Mouse (Mus musculus) hindbrain, embryonic 10.5 days (tissue): ENCODE data around the gene Gm4924. TPM values are rescaled to one million over a fixed set of nuclear protein-coding genes. Genes with fewer than 3 reads are reported as not detected.

Experiments
- DNase-seq: peaks from one replicate; pipeline ENCODE4 v3.0.0-alpha.2; 2017; ENCODE audit warnings: low spot score
- H3K27ac ChIP-seq: fragments of 300-500 bp; sonication (generic); 2 replicates; pipeline ENCODE4 v1.5.1; 2016; ENCODE audit warnings: mild to moderate bottlenecking, moderate library complexity
- H3K27me3 ChIP-seq: fragments of 300-500 bp; sonication (generic); 2 replicates; pipeline ENCODE4 v1.6.1; 2016; ENCODE audit warnings: mild to moderate bottlenecking; ENCODE audit not compliant: poor library complexity, insufficient read depth, severe bottlenecking
- H3K36me3 ChIP-seq: fragments of 300-500 bp; sonication (generic); 2 replicates; pipeline ENCODE4 v1.6.1; 2016; ENCODE audit warnings: mild to moderate bottlenecking, moderate library complexity
- H3K4me1 ChIP-seq: fragments of 300-500 bp; sonication (generic); replicated peaks from 2 replicates; pipeline ENCODE4 v1.6.1; 2016; ENCODE audit warnings: mild to moderate bottlenecking
- H3K4me3 ChIP-seq: fragments of 300-500 bp; sonication (generic); 2 replicates; pipeline ENCODE4 v1.5.1; 2016; ENCODE audit warnings: mild to moderate bottlenecking, moderate library complexity
- H3K9me3 ChIP-seq: fragments of 300-500 bp; sonication (generic); 2 replicates; pipeline ENCODE4 v1.6.1; 2016; ENCODE audit warnings: mild to moderate bottlenecking, moderate library complexity
- WGBS: fragments of 180-500 bp; shearing (Covaris S2); methylation state at CpG from one replicate; pipeline ENCODE4 v1.1.7; 2016; 5-methylcytosine and 5-hydroxymethylcytosine counted together
- polyA plus RNA-seq: library from polyadenylated mRNA; unstranded; fragments of >200 nt; fragmentation: Nextera tagmentation; extraction: Ambion mirVana; gene quantifications from 2 replicates; pipeline ENCODE4 v1.2.1, GENCODE M21; 2016

Gm4924 gene
- 7.6 and 9.6 TPM in 2 replicates for polyA plus RNA-seq

- 5% methylated on average over 34 of the region's 34 CpGs for WGBS
- DNase-seq = peak; percentile 89
- Histone ChIP-seq H3K36me3 (peaks cover 32% of the 10 kb centered on the region), H3K4me3 (peak within 1 kb of the TSS; percentile 79), H3K27me3 (no peaks in the 10 kb centered on the region), H3K27ac (peak within 1 kb of the TSS; percentile 97), H3K4me1 (no peaks in the 10 kb centered on the region), H3K9me3 (peaks cover 36% of the 10 kb centered on the region)
Measured at GRCm38 (mm10) chr10:82354083-82355010, at the start of gene Gm4924. TSS of gene Gm4924 (plus strand) at chr10:82354255.

- Histone ChIP-seq H3K4me1 (no peaks in the 10 kb centered on the region), H3K4me3 (no peak within 1 kb of the TSS), H3K27ac (no peak within 1 kb of the TSS), H3K9me3 (peaks cover 19% of the 10 kb centered on the region), H3K36me3 (no peaks in the 10 kb centered on the region), H3K27me3 (no peaks in the 10 kb centered on the region)
- 96% methylated on average over 1 of the region's 1 CpGs for WGBS
- DNase-seq = no peak
Measured at GRCm38 (mm10) chr10:82316482-82316881, 37.6 kb upstream of the Gm4924 start, which contains the start of gene 4932415D10Rik. TSS of gene 4932415D10Rik (minus strand) at chr10:82316582.

GRCm38 (mm10) chr10:82320134-82320533 is 33.9 kb upstream of the Gm4924 start:
- Histone ChIP-seq H3K4me1 (no peaks in the 10 kb centered on the region), H3K36me3 (no peaks in the 10 kb centered on the region), H3K27ac (no peak overlapping the region), H3K9me3 (peaks cover 35% of the 10 kb centered on the region), H3K4me3 (no peak overlapping the region), H3K27me3 (no peaks in the 10 kb centered on the region)
- WGBS = 73% methylated on average over 3 of the region's 3 CpGs
- no peak for DNase-seq

GRCm38 (mm10) chr10:82329826-82330225 is 24.2 kb upstream of the Gm4924 start:
- no peaks in the 10 kb centered on the region for H3K4me1 ChIP-seq
- WGBS = 88% methylated on average over 5 of the region's 5 CpGs
- no peak for DNase-seq

GRCm38 (mm10) chr10:82355401-82355800 is 1.3 kb downstream of the Gm4924 start:
- WGBS = 97% methylated on average over 4 of the region's 4 CpGs
- DNase-seq = no peak
- no peak overlapping the region for H3K27ac ChIP-seq
- no peaks in the 10 kb centered on the region for H3K27me3 ChIP-seq
- H3K36me3 ChIP-seq = peaks cover 36% of the 10 kb centered on the region
- H3K9me3 ChIP-seq = peaks cover 45% of the 10 kb centered on the region
- no peak overlapping the region for H3K4me3 ChIP-seq
- no peaks in the 10 kb centered on the region for H3K4me1 ChIP-seq

More at GRCm38 (mm10) chr10:82329826-82330225, 24.2 kb upstream of the Gm4924 start:
- H3K36me3 ChIP-seq = no peaks in the 10 kb centered on the region
- no peak overlapping the region for H3K27ac ChIP-seq
- H3K9me3 ChIP-seq = peaks cover 16% of the 10 kb centered on the region; the same call in 1 of the 2 replicates
- no peak overlapping the region for H3K4me3 ChIP-seq
- no peaks in the 10 kb centered on the region for H3K27me3 ChIP-seq

DNA sequence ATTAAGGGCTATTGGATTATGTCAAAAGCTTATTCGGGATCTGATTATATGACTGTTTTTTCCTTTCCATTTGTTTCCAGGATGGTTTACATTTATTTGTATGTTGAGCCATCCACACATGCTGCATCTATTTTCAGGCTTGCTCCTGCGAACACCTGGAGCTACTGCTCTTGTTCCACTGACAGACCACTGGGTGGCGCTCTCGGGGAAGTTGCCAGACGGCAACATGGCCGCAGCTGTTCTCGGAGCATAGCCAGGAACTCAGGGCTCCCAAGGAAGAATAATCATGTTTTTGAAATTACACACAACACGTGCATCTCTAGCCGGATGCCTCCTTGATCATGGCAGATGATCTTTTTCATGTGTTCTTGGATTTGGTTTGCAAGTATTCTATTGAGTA is 7.9 kb downstream of the Gm4924 start:
- WGBS = 86% methylated on average over 9 of the region's 9 CpGs
- H3K27me3 ChIP-seq = no peaks in the 10 kb centered on the region

DNA sequence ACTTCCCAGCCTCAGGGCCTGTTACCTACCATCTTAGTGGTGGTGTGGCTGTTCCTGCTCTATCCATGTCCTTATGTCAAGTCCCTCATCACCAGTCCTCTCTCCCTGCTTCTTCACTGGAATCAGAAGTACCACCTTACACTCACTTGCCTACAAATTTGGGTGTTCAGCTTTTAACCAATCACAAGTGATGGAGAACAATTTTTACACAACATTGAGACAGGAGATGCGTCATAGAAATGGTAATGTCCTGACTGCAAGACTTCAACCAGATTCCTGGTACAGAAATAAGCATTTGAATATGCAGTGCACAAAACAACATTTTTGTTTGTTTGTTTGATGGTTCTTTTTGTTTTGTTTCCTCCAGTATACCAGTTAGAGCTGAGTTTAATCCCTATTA is 28.9 kb downstream of the Gm4924 start:
- Histone ChIP-seq H3K27me3 (no peaks in the 10 kb centered on the region), H3K4me3 (no peak overlapping the region), H3K4me1 (no peaks in the 10 kb centered on the region), H3K36me3 (peaks cover 18% of the 10 kb centered on the region), H3K27ac (no peak overlapping the region), H3K9me3 (peaks cover 64% of the 10 kb centered on the region)
- no peak for DNase-seq
- WGBS = 93% methylated on average over 1 of the region's 1 CpGs

More for the DNA sequence above, 7.9 kb downstream of the Gm4924 start:
- Histone ChIP-seq H3K4me3 (no peak overlapping the region), H3K27ac (no peak overlapping the region), H3K4me1 (no peaks in the 10 kb centered on the region), H3K36me3 (peaks cover 54% of the 10 kb centered on the region), H3K9me3 (peaks cover 79% of the 10 kb centered on the region)
- DNase-seq = no peak

DNA sequence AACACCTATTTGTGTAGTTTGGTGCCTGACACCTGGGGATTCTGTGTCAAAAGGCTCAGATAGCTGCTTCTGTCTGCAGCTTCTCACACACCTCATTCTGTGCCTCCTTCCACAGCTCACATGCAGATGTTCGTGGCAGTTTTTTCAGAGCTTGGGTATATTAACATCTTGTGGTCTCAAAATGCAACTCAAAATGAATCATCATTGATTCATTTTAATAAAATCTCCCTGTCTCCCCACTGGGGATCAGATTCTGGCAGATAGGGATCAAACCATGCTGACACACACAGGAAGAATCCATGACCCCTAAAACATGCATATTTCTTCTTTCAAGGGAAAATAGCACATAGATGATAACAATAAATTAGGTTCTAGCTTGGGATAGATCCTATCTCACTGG is 55.5 kb downstream of the Gm4924 start:
- Histone ChIP-seq H3K36me3 (0 out of 2 replicates have a peak, but pooled peaks cover 2% of the 10 kb centered on the region), H3K4me1 (no peaks in the 10 kb centered on the region), H3K4me3 (no peak overlapping the region), H3K27me3 (no peaks in the 10 kb centered on the region), H3K9me3 (peaks cover 33% of the 10 kb centered on the region), H3K27ac (no peak overlapping the region)
- DNase-seq = no peak
- WGBS = 80% methylated on average over 1 of the region's 1 CpGs

- Histone ChIP-seq H3K27me3 (no peaks in the 10 kb centered on the region), H3K27ac (no peak overlapping the region), H3K9me3 (peaks cover 59% of the 10 kb centered on the region), H3K4me1 (no peaks in the 10 kb centered on the region), H3K36me3 (no peaks in the 10 kb centered on the region), H3K4me3 (no peak overlapping the region)
- no peak for DNase-seq
Measured at GRCm38 (mm10) chr10:82423631-82424030, 69.6 kb downstream of the Gm4924 start.

Other genes with a start within 250 kb of the Gm4924 start
- 3.9 and 4.3 TPM in 2 replicates for gene AU041133, start 226.2 kb upstream of the Gm4924 start, polyA plus RNA-seq
- 13.4 and 13.5 TPM in 2 replicates for gene Zfp938, start 113.0 kb upstream of the Gm4924 start, polyA plus RNA-seq
- not detected in 2 replicates for gene 4932415D10Rik, start 37.7 kb upstream of the Gm4924 start, polyA plus RNA-seq
- gene Gm1553, start 138.4 kb downstream of the Gm4924 start, polyA plus RNA-seq = not detected in 2 replicates